Mouse (Mus musculus): ENCODE measurements at regions not wholly inside any gene's neighbourhood (a gene's known extent, or its start where the extent isn't known, plus 50 kb on each side); places are given as distances from the start of the nearest gene placed in this dataset.
"Not testable (repeated sequence)": the region's sequence is repeated elsewhere in the genome, so short reads cannot be mapped to it uniquely, and the experiment has no call there.

GRCm38 (mm10) chr15:93125261-93125660 is 149.7 kb downstream of the Gxylt1 start:
- no peaks in the 10 kb centered on the region for H3K9me3 ChIP-seq
- H3K27ac ChIP-seq: no peak overlapping the region
- no peak overlapping the region for H3K4me2 ChIP-seq (replicated peaks)
- H3K4me1 ChIP-seq: 0 out of 2 replicates have a peak, but pooled peaks cover 4% of the 10 kb centered on the region
- no peak for ATAC-seq (ENCODE audit: low FRiP score, low read depth)
- no peak overlapping the region for H3K9ac ChIP-seq
- no peak overlapping the region for H3K4me3 ChIP-seq
- H3K27me3 ChIP-seq: no peaks in the 10 kb centered on the region
- no peaks in the 10 kb centered on the region for H3K36me3 ChIP-seq
- 64% methylated on average over 5 of the region's 5 CpGs for WGBS

DNA sequence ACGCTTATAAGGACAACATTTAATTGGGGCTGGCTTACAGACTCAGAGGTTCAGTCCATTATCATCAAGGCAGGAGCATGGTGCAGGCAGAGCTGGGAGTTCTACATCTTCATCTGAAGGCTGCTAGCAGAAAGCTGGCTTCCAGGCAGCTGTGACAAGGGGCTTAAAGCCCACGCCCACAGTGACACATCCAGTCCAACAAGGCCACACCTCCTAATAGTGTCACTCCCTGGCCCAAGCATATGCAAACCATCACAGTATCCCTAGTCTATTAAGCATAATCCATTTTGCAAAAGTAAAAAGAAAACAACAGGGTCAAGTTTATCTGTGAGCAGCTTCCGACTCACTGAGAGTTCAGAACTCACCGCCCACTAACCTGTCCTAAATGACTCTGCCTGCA is 153.8 kb downstream of the Gxylt1 start:
- 0 out of 2 replicates have a peak, but pooled peaks cover 4% of the 10 kb centered on the region for H3K4me1 ChIP-seq
- no peaks in the 10 kb centered on the region for H3K27me3 ChIP-seq
- H3K4me2 ChIP-seq (replicated peaks): no peak overlapping the region
- 83% methylated on average over 4 of the region's 4 CpGs for WGBS
- H3K27ac ChIP-seq: no peak overlapping the region
- no peak overlapping the region for H3K4me3 ChIP-seq
- no peak for ATAC-seq (ENCODE audit: low FRiP score, low read depth)
- H3K9me3 ChIP-seq: no peaks in the 10 kb centered on the region
- no peaks in the 10 kb centered on the region for H3K36me3 ChIP-seq
- H3K9ac ChIP-seq: no peak overlapping the region

GRCm38 (mm10) chr15:93117806-93118205 is 157.2 kb downstream of the Gxylt1 start:
- WGBS: 62% methylated on average over 2 of the region's 2 CpGs
- not testable (repeated sequence) for H3K27ac ChIP-seq; H3K4me2 ChIP-seq (replicated peaks); H3K27me3 ChIP-seq; H3K36me3 ChIP-seq; H3K9me3 ChIP-seq; H3K9ac ChIP-seq; H3K4me3 ChIP-seq; ATAC-seq (ENCODE audit: low FRiP score, low read depth); H3K4me1 ChIP-seq

- 3% methylated on average over 16 of the region's 16 CpGs for WGBS
Measured at GRCm38 (mm10) chr15:93115674-93116102, 159.3 kb downstream of the Gxylt1 start.

GRCm38 (mm10) chr15:93104936-93105335 is 170.0 kb downstream of the Gxylt1 start:
- ATAC-seq (ENCODE audit: low FRiP score, low read depth): 0 out of 2 replicates have a peak, but pooled peaks have one; percentile 24
- WGBS: 21% methylated on average over 4 of the region's 4 CpGs
- Histone ChIP-seq H3K4me1 (peaks cover 22% of the 10 kb centered on the region), H3K27ac (no peak overlapping the region), H3K36me3 (no peaks in the 10 kb centered on the region), H3K4me3 (no peak overlapping the region), H3K4me2 (replicated peaks) (no peak overlapping the region), H3K9me3 (peaks cover 4% of the 10 kb centered on the region; the same call in 1 of the 2 replicates), H3K27me3 (no peaks in the 10 kb centered on the region), H3K9ac (no peak overlapping the region)

More at GRCm38 (mm10) chr15:93115674-93116102, 159.3 kb downstream of the Gxylt1 start:
- peak; percentile 76; the same call in 1 of the 2 replicates for ATAC-seq (ENCODE audit: low FRiP score, low read depth)
- H3K36me3 ChIP-seq: no peaks in the 10 kb centered on the region
- no peaks in the 10 kb centered on the region for H3K27me3 ChIP-seq
- no peaks in the 10 kb centered on the region for H3K9me3 ChIP-seq
- no peak overlapping the region for H3K27ac ChIP-seq
- H3K4me1 ChIP-seq: no peaks in the 10 kb centered on the region
- peak overlapping the region; percentile 41 for H3K4me3 ChIP-seq
- H3K4me2 ChIP-seq (replicated peaks): peak overlapping the region; percentile 72
- H3K9ac ChIP-seq: 0 out of 2 replicates have a peak overlapping the region, but pooled peaks have one; percentile 45

- Histone ChIP-seq H3K9ac (no peak overlapping the region), H3K27me3 (no peaks in the 10 kb centered on the region), H3K4me3 (no peak overlapping the region), H3K4me2 (replicated peaks) (no peak overlapping the region), H3K9me3 (0 out of 2 replicates have a peak, but pooled peaks cover 4% of the 10 kb centered on the region), H3K27ac (no peak overlapping the region), H3K4me1 (peaks cover 22% of the 10 kb centered on the region), H3K36me3 (no peaks in the 10 kb centered on the region)
- ATAC-seq (ENCODE audit: low FRiP score, low read depth): no peak; the same call in 1 of the 2 replicates
- 16% methylated on average over 5 of the region's 5 CpGs for WGBS
Measured at GRCm38 (mm10) chr15:93103426-93103825, 171.6 kb downstream of the Gxylt1 start.

GRCm38 (mm10) chr15:93101881-93102280 is 173.1 kb downstream of the Gxylt1 start:
- Histone ChIP-seq H3K36me3 (no peaks in the 10 kb centered on the region), H3K9ac (no peak overlapping the region), H3K27ac (no peak overlapping the region), H3K27me3 (no peaks in the 10 kb centered on the region), H3K4me2 (replicated peaks) (no peak overlapping the region), H3K9me3 (0 out of 2 replicates have a peak, but pooled peaks cover 4% of the 10 kb centered on the region), H3K4me3 (no peak overlapping the region), H3K4me1 (peaks cover 22% of the 10 kb centered on the region)
- ATAC-seq (ENCODE audit: low FRiP score, low read depth): no peak
- WGBS: 87% methylated on average over 10 of the region's 10 CpGs

- H3K27ac ChIP-seq: no peak overlapping the region
- no peak overlapping the region for H3K4me2 ChIP-seq (replicated peaks)
- no peak for ATAC-seq (ENCODE audit: low FRiP score, low read depth)
- H3K9me3 ChIP-seq: 0 out of 2 replicates have a peak, but pooled peaks cover 4% of the 10 kb centered on the region
- H3K4me1 ChIP-seq: peaks cover 18% of the 10 kb centered on the region
- no peak overlapping the region for H3K4me3 ChIP-seq
- H3K27me3 ChIP-seq: peaks cover 2% of the 10 kb centered on the region; the same call in 1 of the 2 replicates
- H3K36me3 ChIP-seq: no peaks in the 10 kb centered on the region
- H3K9ac ChIP-seq: no peak overlapping the region
- 68% methylated on average over 7 of the region's 7 CpGs for WGBS
Measured at GRCm38 (mm10) chr15:93100837-93101236, 174.1 kb downstream of the Gxylt1 start.

- Histone ChIP-seq H3K9ac (no peak overlapping the region), H3K27me3 (peaks cover 3% of the 10 kb centered on the region; the same call in 1 of the 2 replicates), H3K27ac (no peak overlapping the region), H3K4me3 (no peak overlapping the region), H3K36me3 (no peaks in the 10 kb centered on the region), H3K9me3 (0 out of 2 replicates have a peak, but pooled peaks cover 4% of the 10 kb centered on the region), H3K4me1 (peaks cover 14% of the 10 kb centered on the region), H3K4me2 (replicated peaks) (no peak overlapping the region)
- ATAC-seq (ENCODE audit: low FRiP score, low read depth): no peak
- WGBS: 91% methylated on average over 3 of the region's 3 CpGs
Measured at GRCm38 (mm10) chr15:93099840-93100239, 175.1 kb downstream of the Gxylt1 start.

- peaks cover 10% of the 10 kb centered on the region for H3K4me1 ChIP-seq
- H3K27me3 ChIP-seq: peaks cover 7% of the 10 kb centered on the region
- H3K9ac ChIP-seq: no peak overlapping the region
- no peak for ATAC-seq (ENCODE audit: low FRiP score, low read depth)
- no peaks in the 10 kb centered on the region for H3K36me3 ChIP-seq
- no peaks in the 10 kb centered on the region for H3K9me3 ChIP-seq
- 76% methylated on average over 5 of the region's 5 CpGs for WGBS
- no peak overlapping the region for H3K4me3 ChIP-seq
- H3K4me2 ChIP-seq (replicated peaks): no peak overlapping the region
- H3K27ac ChIP-seq: no peak overlapping the region
Measured at GRCm38 (mm10) chr15:93096335-93096734, 178.6 kb downstream of the Gxylt1 start.

- no peak overlapping the region for H3K4me3 ChIP-seq
- H3K27ac ChIP-seq: no peak overlapping the region
- no peak overlapping the region for H3K9ac ChIP-seq
- peaks cover 7% of the 10 kb centered on the region for H3K27me3 ChIP-seq
- no peak for ATAC-seq (ENCODE audit: low FRiP score, low read depth)
- H3K4me1 ChIP-seq: peaks cover 10% of the 10 kb centered on the region
- no peak overlapping the region for H3K4me2 ChIP-seq (replicated peaks)
- H3K36me3 ChIP-seq: no peaks in the 10 kb centered on the region
- H3K9me3 ChIP-seq: no peaks in the 10 kb centered on the region
- 31% methylated on average over 6 of the region's 6 CpGs for WGBS
Measured at GRCm38 (mm10) chr15:93095224-93095623, 179.8 kb downstream of the Gxylt1 start.

DNA sequence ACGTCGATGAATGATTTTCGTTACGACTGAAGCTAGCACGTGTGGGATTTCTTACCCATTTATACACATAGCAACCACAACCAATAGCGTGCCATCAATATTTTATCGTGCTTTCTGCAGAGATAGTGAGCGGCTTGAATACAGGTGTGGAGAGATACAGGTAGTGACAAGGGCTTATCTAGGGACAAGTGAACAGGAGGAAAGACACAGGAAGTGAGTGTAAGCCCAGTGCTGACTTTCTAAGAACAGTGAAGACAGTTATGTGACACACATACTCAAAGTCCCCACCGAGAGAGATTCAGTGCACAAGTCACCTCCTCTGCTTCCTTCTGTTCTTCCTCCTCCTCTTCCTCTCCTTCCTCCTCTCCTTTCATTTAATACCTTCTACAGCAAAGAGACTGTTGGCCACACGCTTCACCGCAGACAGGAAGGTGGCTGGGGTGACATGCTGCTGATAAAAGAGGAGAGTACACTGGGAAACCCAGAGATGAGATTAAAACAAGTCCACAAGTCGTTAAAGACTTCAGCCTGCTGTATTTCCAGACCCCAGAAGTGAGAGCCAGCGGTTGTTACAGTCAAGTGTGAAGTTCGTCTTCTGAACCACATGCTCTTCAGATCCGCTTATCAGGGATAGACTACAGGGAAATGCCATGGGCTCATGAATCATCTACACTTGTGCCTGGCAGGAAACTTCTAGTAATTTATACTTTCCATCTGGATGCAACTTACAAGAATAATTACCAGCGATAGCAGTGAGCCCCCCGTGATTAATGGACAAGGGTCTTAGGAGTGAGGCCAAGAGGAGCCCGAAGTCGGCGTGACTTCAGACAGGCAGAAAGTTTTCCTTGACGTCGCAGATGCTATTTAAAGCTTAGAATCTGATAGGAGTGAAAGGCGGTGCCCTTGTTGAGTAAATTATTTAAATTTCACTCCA is 180.5 kb downstream of the Gxylt1 start:
- Histone ChIP-seq H3K4me2 (replicated peaks) (no peak overlapping the region), H3K9ac (no peak overlapping the region), H3K4me3 (no peak overlapping the region), H3K27ac (no peak overlapping the region), H3K27me3 (peaks cover 12% of the 10 kb centered on the region), H3K9me3 (no peaks in the 10 kb centered on the region), H3K4me1 (peaks cover 10% of the 10 kb centered on the region), H3K36me3 (no peaks in the 10 kb centered on the region)
- 37% methylated on average over 23 of the region's 23 CpGs for WGBS
- ATAC-seq (ENCODE audit: low FRiP score, low read depth): no peak
